Mouse (Mus musculus): ENCODE data around the gene Ptpru.

The Ptpru gene

GRCm38 (mm10) chr4:131837872-131838524, at the start of gene Ptpru:
Gene Ptpru, minus strand, starts transcription at chr4:131838288.
- DNase-seq (ENCODE audit: extremely low read depth, insufficient read length, low spot score), result peak; percentile 60

GRCm38 (mm10) chr4:131885376-131885775, 47.3 kb upstream of the Ptpru start:
- no peak for DNase-seq (ENCODE audit: extremely low read depth, insufficient read length, low spot score)

- no peak for DNase-seq (ENCODE audit: extremely low read depth, insufficient read length, low spot score)
These were observed 45.5 kb upstream of the Ptpru start for GRCm38 (mm10) chr4:131883571-131883970.

- no peak for DNase-seq (ENCODE audit: extremely low read depth, insufficient read length, low spot score)
These were observed 43.2 kb upstream of the Ptpru start for GRCm38 (mm10) chr4:131881306-131881705.

GRCm38 (mm10) chr4:131879692-131880091, 41.6 kb upstream of the Ptpru start:
- DNase-seq (ENCODE audit: extremely low read depth, insufficient read length, low spot score), result no peak

GRCm38 (mm10) chr4:131876836-131877235, 38.7 kb upstream of the Ptpru start:
- DNase-seq (ENCODE audit: extremely low read depth, insufficient read length, low spot score), result no peak

- DNase-seq (ENCODE audit: extremely low read depth, insufficient read length, low spot score), result no peak
These were observed 37.2 kb upstream of the Ptpru start for GRCm38 (mm10) chr4:131875242-131875641.

- no peak for DNase-seq (ENCODE audit: extremely low read depth, insufficient read length, low spot score)
These were observed 36.5 kb upstream of the Ptpru start for GRCm38 (mm10) chr4:131874567-131874966.

GRCm38 (mm10) chr4:131874169-131874536, 36.1 kb upstream of the Ptpru start:
- DNase-seq (ENCODE audit: extremely low read depth, insufficient read length, low spot score), result no peak

GRCm38 (mm10) chr4:131873293-131874168, 35.4 kb upstream of the Ptpru start, which contains the start of gene Srsf4:
Gene Srsf4, plus strand, starts transcription at chr4:131873617.
- peak; percentile 95 for DNase-seq (ENCODE audit: extremely low read depth, insufficient read length, low spot score)

GRCm38 (mm10) chr4:131872672-131873292, 34.7 kb upstream of the Ptpru start:
- DNase-seq (ENCODE audit: extremely low read depth, insufficient read length, low spot score), result no peak

GRCm38 (mm10) chr4:131861341-131861739, 23.3 kb upstream of the Ptpru start:
- DNase-seq (ENCODE audit: extremely low read depth, insufficient read length, low spot score), result no peak

GRCm38 (mm10) chr4:131860492-131861340, 22.6 kb upstream of the Ptpru start:
- DNase-seq (ENCODE audit: extremely low read depth, insufficient read length, low spot score), result no peak

- no peak for DNase-seq (ENCODE audit: extremely low read depth, insufficient read length, low spot score)
These were observed 16.9 kb upstream of the Ptpru start for GRCm38 (mm10) chr4:131854950-131855349.

- no peak for DNase-seq (ENCODE audit: extremely low read depth, insufficient read length, low spot score)
These were observed 12.0 kb upstream of the Ptpru start for GRCm38 (mm10) chr4:131849986-131850638.

GRCm38 (mm10) chr4:131848082-131848481, 10.0 kb upstream of the Ptpru start:
- DNase-seq (ENCODE audit: extremely low read depth, insufficient read length, low spot score), result no peak

GRCm38 (mm10) chr4:131845991-131846778, 8.1 kb upstream of the Ptpru start:
- no peak for DNase-seq (ENCODE audit: extremely low read depth, insufficient read length, low spot score)

GRCm38 (mm10) chr4:131843290-131843743, 5.2 kb upstream of the Ptpru start, which contains the start of gene Mecr:
Gene Mecr, plus strand, starts transcription at chr4:131843470.
- peak; percentile 87 for DNase-seq (ENCODE audit: extremely low read depth, insufficient read length, low spot score)

- no peak for DNase-seq (ENCODE audit: extremely low read depth, insufficient read length, low spot score)
These were observed 1.1 kb downstream of the Ptpru start for GRCm38 (mm10) chr4:131836891-131837491.
